In genomic region chr2:19263375-19263774, GRCm38 (mm10) we compare ENCODE assay signal across 9 mouse cellular contexts.
DNase-seq lines count a peak whose midpoint lies in the region; ATAC-seq and TF ChIP-seq lines count a peak whose summit lies in the region.
"Had no signal": no experiment of that assay in that cellular context is flagged by ENCODE, and none has a peak within 500 bp of the region (broad histone marks: within the 10 kb centered on the region; RNA-seq: fewer than 3 reads in every experiment).

No protein-coding gene starts in this region.

- H3K4me3 ChIP-seq in hindbrain, embryonic 10.5 days: no peak overlapping the region
- H3K4me3 ChIP-seq in hindbrain, embryonic 14.5 days (replicated peaks; ENCODE audit: low read length): no peak overlapping the region
- no peak overlapping the region for H3K4me3 ChIP-seq in midbrain, embryonic 11.5 days (ENCODE audit: low read depth, low read length)
- H3K4me3 ChIP-seq in midbrain, embryonic 16.5 days (ENCODE audit: low read depth, low read length): no peak overlapping the region
- no peak overlapping the region for H3K4me3 ChIP-seq in bone marrow, adult 2 months (replicated peaks; ENCODE audit: control insufficient read depth, low read depth, low read length)
- no peak overlapping the region for H3K4me3 ChIP-seq in stomach, postnatal 0 days (ENCODE audit: low read depth, low read length)
- H3K4me3 ChIP-seq: heart, embryonic 12.5 days had no signal

- peak; percentile 27; the same call in 1 of the 2 replicates for TF ChIP-seq CTCF in bone marrow, adult 2 months (IDR thresholded peaks at IDR 0.05; ENCODE audit: control insufficient read depth, insufficient read depth, low read length)
- peak; percentile 43 for TF ChIP-seq CTCF in stomach, postnatal 0 days (IDR thresholded peaks at IDR 0.05; ENCODE audit: low read depth)

- H3K4me1 ChIP-seq in hindbrain, embryonic 10.5 days (replicated peaks): no peaks in the 10 kb centered on the region
- no peaks in the 10 kb centered on the region for H3K4me1 ChIP-seq in hindbrain, embryonic 14.5 days (replicated peaks; ENCODE audit: control insufficient read depth, insufficient read depth, low read length)
- no peaks in the 10 kb centered on the region for H3K4me1 ChIP-seq in midbrain, embryonic 11.5 days (ENCODE audit: control insufficient read depth, insufficient read depth, low read length)
- no peaks in the 10 kb centered on the region for H3K4me1 ChIP-seq in midbrain, embryonic 16.5 days (ENCODE audit: control insufficient read depth, insufficient read depth, low read length)
- H3K4me1 ChIP-seq in bone marrow, adult 2 months (ENCODE audit: control insufficient read depth, insufficient read depth, low read length): no peaks in the 10 kb centered on the region
- no peaks in the 10 kb centered on the region for H3K4me1 ChIP-seq in stomach, postnatal 0 days (replicated peaks; ENCODE audit: control insufficient read depth, insufficient read depth)
- H3K4me1 ChIP-seq: heart, embryonic 12.5 days had no signal

- no peak overlapping the region for H3K27ac ChIP-seq in hindbrain, embryonic 10.5 days
- no peak overlapping the region for H3K27ac ChIP-seq in hindbrain, embryonic 14.5 days
- H3K27ac ChIP-seq in midbrain, embryonic 11.5 days (ENCODE audit: low read depth, low read length): no peak overlapping the region
- no peak overlapping the region for H3K27ac ChIP-seq in midbrain, embryonic 16.5 days (ENCODE audit: low read length)
- H3K27ac ChIP-seq in bone marrow, adult 2 months (ENCODE audit: control insufficient read depth, insufficient read depth, low read depth, low read length, poor library complexity): no peak overlapping the region
- no peak overlapping the region for H3K27ac ChIP-seq in stomach, postnatal 0 days (replicated peaks)

- no peaks in the 10 kb centered on the region for H3K27me3 ChIP-seq in hindbrain, embryonic 10.5 days (ENCODE audit: insufficient read depth, poor library complexity, severe bottlenecking)
- no peaks in the 10 kb centered on the region for H3K27me3 ChIP-seq in hindbrain, embryonic 14.5 days (ENCODE audit: control insufficient read depth, insufficient read depth, low read length)
- no peaks in the 10 kb centered on the region for H3K27me3 ChIP-seq in midbrain, embryonic 11.5 days (ENCODE audit: control insufficient read depth, insufficient read depth, low read length)
- H3K27me3 ChIP-seq in midbrain, embryonic 16.5 days (ENCODE audit: control insufficient read depth, insufficient read depth, low read depth, low read length): no peaks in the 10 kb centered on the region
- H3K27me3 ChIP-seq in stomach, postnatal 0 days (ENCODE audit: control insufficient read depth, insufficient read depth, low read length): no peaks in the 10 kb centered on the region
- H3K27me3 ChIP-seq: heart, embryonic 12.5 days had no signal

- no peak for TF ChIP-seq POLR2A in bone marrow, adult 2 months (IDR thresholded peaks at IDR 0.05; ENCODE audit: borderline replicate concordance, control insufficient read depth, low read depth, low read length)

- no peak for ATAC-seq in hindbrain, embryonic 14.5 days (ENCODE audit: low FRiP score)
- peak; percentile 40; the same call in 1 of the 2 replicates for ATAC-seq in midbrain, embryonic 11.5 days (ENCODE audit: low FRiP score)
- ATAC-seq in midbrain, embryonic 16.5 days: no peak
- no peak for ATAC-seq in stomach, postnatal 0 days (ENCODE audit: low FRiP score, low TSS enrichment)

- no peak overlapping the region for H3K4me2 ChIP-seq in hindbrain, embryonic 14.5 days (replicated peaks)
- no peak overlapping the region for H3K4me2 ChIP-seq in midbrain, embryonic 11.5 days
- no peak overlapping the region for H3K4me2 ChIP-seq in midbrain, embryonic 16.5 days (ENCODE audit: low read length)
- no peak overlapping the region for H3K4me2 ChIP-seq in stomach, postnatal 0 days (replicated peaks; ENCODE audit: low read depth)
- H3K4me2 ChIP-seq: heart, embryonic 12.5 days had no signal

- no peaks in the 10 kb centered on the region for H3K9me3 ChIP-seq in hindbrain, embryonic 10.5 days
- no peaks in the 10 kb centered on the region for H3K9me3 ChIP-seq in hindbrain, embryonic 14.5 days (ENCODE audit: control insufficient read depth, low read length)
- no peaks in the 10 kb centered on the region for H3K9me3 ChIP-seq in midbrain, embryonic 11.5 days (ENCODE audit: control insufficient read depth, low read length)
- H3K9me3 ChIP-seq in midbrain, embryonic 16.5 days (replicated peaks; ENCODE audit: control insufficient read depth, low read length, poor library complexity, severe bottlenecking): no peaks in the 10 kb centered on the region
- no peaks in the 10 kb centered on the region for H3K9me3 ChIP-seq in stomach, postnatal 0 days (ENCODE audit: control insufficient read depth, low read length)
- H3K9me3 ChIP-seq: heart, embryonic 12.5 days had no signal

- H3K36me3 ChIP-seq in hindbrain, embryonic 10.5 days: no peaks in the 10 kb centered on the region
- H3K36me3 ChIP-seq in hindbrain, embryonic 14.5 days (replicated peaks; ENCODE audit: control insufficient read depth, insufficient read depth): no peaks in the 10 kb centered on the region
- no peaks in the 10 kb centered on the region for H3K36me3 ChIP-seq in midbrain, embryonic 11.5 days (ENCODE audit: control insufficient read depth, insufficient read depth, low read length)
- no peaks in the 10 kb centered on the region for H3K36me3 ChIP-seq in midbrain, embryonic 16.5 days (ENCODE audit: control insufficient read depth, insufficient read depth, low read length)
- no peaks in the 10 kb centered on the region for H3K36me3 ChIP-seq in stomach, postnatal 0 days (ENCODE audit: control insufficient read depth, insufficient read depth, low read length)
- H3K36me3 ChIP-seq: heart, embryonic 12.5 days had no signal

- WGBS in hindbrain, embryonic 10.5 days: 59% methylated on average over 5 of the region's 5 CpGs
- whole genome bisulfite sequencing in hindbrain, embryonic 14.5 days: 55% methylated on average over 5 of the region's 5 CpGs
- 59% methylated on average over 5 of the region's 5 CpGs for WGBS in midbrain, embryonic 11.5 days
- 53% methylated on average over 5 of the region's 5 CpGs for WGBS in midbrain, embryonic 16.5 days
- WGBS in bone marrow, adult 2 months: 51% methylated on average over 5 of the region's 5 CpGs
- whole genome bisulfite sequencing in stomach, postnatal 0 days: 64% methylated on average over 5 of the region's 5 CpGs

- H3K9ac ChIP-seq in hindbrain, embryonic 14.5 days: no peak overlapping the region
- no peak overlapping the region for H3K9ac ChIP-seq in midbrain, embryonic 11.5 days (ENCODE audit: low read length)
- no peak overlapping the region for H3K9ac ChIP-seq in midbrain, embryonic 16.5 days (ENCODE audit: low read depth, low read length)
- no peak overlapping the region for H3K9ac ChIP-seq in stomach, postnatal 0 days (ENCODE audit: low read length)
- H3K9ac ChIP-seq: heart, embryonic 12.5 days had no signal

- no peak for TF ChIP-seq EP300 in stomach, postnatal 0 days (optimal IDR thresholded peaks at IDR 0.05)

- DNase-seq in hindbrain, embryonic 10.5 days (ENCODE audit: low spot score): peak; percentile 13
- DNase-seq in hindbrain, embryonic 14.5 days (ENCODE audit: low spot score): no peak
- DNase-seq in midbrain, embryonic 11.5 days (ENCODE audit: low spot score, missing footprints): no peak
- no peak for DNase-seq in stomach, postnatal 0 days (ENCODE audit: low spot score)
- DNase-seq in neural tube, embryonic 10.5 days (ENCODE audit: extremely low spot score, low spot score): no peak
- DNase-seq: cerebellum, adult 11 months had no signal
